Mouse (Mus musculus) urinary bladder, postnatal 10 days (tissue): Measurements from ENCODE around the gene Igsf8.
A peak's percentile ranks its signal among the peaks of the same experiment; 100 is the strongest.
"Not testable (repeated sequence)": the region's sequence is repeated elsewhere in the genome, so short reads cannot be mapped to it uniquely, and the experiment has no call there.

ENCODE experiments used
- DNase-seq: peaks from one replicate; pipeline ENCODE4 v3.0.0; 2022; ENCODE audit warnings: low spot score

The Igsf8 gene

GRCm38 (mm10) chr1:172261477-172262078 lies at the start of gene Igsf8:
Gene Igsf8, plus strand, starts transcription at chr1:172261641.
- DNase-seq = no peak

- DNase-seq = no peak
Measured at GRCm38 (mm10) chr1:172212776-172213175, 48.7 kb upstream of the Igsf8 start.

GRCm38 (mm10) chr1:172213771-172214170 lies 47.7 kb upstream of the Igsf8 start:
- no peak for DNase-seq

- no peak for DNase-seq
Measured at GRCm38 (mm10) chr1:172214748-172215147, 46.7 kb upstream of the Igsf8 start.

- DNase-seq = peak; percentile 89
Measured at GRCm38 (mm10) chr1:172217148-172217547, 44.3 kb upstream of the Igsf8 start.

GRCm38 (mm10) chr1:172218164-172218910 lies 43.1 kb upstream of the Igsf8 start:
- DNase-seq = no peak

- DNase-seq = no peak
Measured at GRCm38 (mm10) chr1:172219451-172220406, 41.7 kb upstream of the Igsf8 start, which contains the start of gene Casq1. Gene Casq1, minus strand, starts transcription at chr1:172219868.

GRCm38 (mm10) chr1:172220414-172220813 lies 41.0 kb upstream of the Igsf8 start:
- no peak for DNase-seq

- no peak for DNase-seq
Measured at GRCm38 (mm10) chr1:172221297-172222063, 40.0 kb upstream of the Igsf8 start.

- DNase-seq = no peak
Measured at GRCm38 (mm10) chr1:172228209-172228608, 33.2 kb upstream of the Igsf8 start.

GRCm38 (mm10) chr1:172229215-172229614 lies 32.2 kb upstream of the Igsf8 start:
- DNase-seq = no peak

- no peak for DNase-seq
Measured at GRCm38 (mm10) chr1:172240945-172241708, 20.3 kb upstream of the Igsf8 start.

GRCm38 (mm10) chr1:172242401-172242800 lies 19.0 kb upstream of the Igsf8 start:
- DNase-seq = no peak

- no peak for DNase-seq
Measured at GRCm38 (mm10) chr1:172243547-172244205, 17.8 kb upstream of the Igsf8 start.

GRCm38 (mm10) chr1:172244645-172245044 lies 16.8 kb upstream of the Igsf8 start:
- DNase-seq = not testable (repeated sequence)

GRCm38 (mm10) chr1:172247216-172247615 lies 14.2 kb upstream of the Igsf8 start:
- no peak for DNase-seq

GRCm38 (mm10) chr1:172247679-172248078 lies 13.8 kb upstream of the Igsf8 start:
- DNase-seq = no peak

- no peak for DNase-seq
Measured at GRCm38 (mm10) chr1:172258314-172258713, 3.1 kb upstream of the Igsf8 start, which contains the start of gene Atp1a4. Gene Atp1a4, minus strand, starts transcription at chr1:172258414.

- DNase-seq = no peak
Measured at GRCm38 (mm10) chr1:172271208-172271607, 9.8 kb downstream of the Igsf8 start.

GRCm38 (mm10) chr1:172271765-172272164 lies 10.3 kb downstream of the Igsf8 start:
- DNase-seq = no peak
